Mouse (Mus musculus): ENCODE data around the gene Nrros.
"Not testable (repeated sequence)": the region's sequence is repeated elsewhere in the genome, so short reads cannot be mapped to it uniquely, and the experiment has no call there.

Gene Nrros

GRCm38 (mm10) chr16:32114406-32114805 is 51.0 kb downstream of the Nrros start:
- DNase-seq, result no peak

- DNase-seq, result peak; percentile 80
Measured at GRCm38 (mm10) chr16:32113541-32114218, 51.7 kb downstream of the Nrros start.

GRCm38 (mm10) chr16:32110951-32111699 is 54.3 kb downstream of the Nrros start:
- no peak for DNase-seq

- DNase-seq, result no peak
Measured at GRCm38 (mm10) chr16:32108578-32108977, 56.8 kb downstream of the Nrros start.

GRCm38 (mm10) chr16:32108170-32108569 is 57.2 kb downstream of the Nrros start:
- no peak for DNase-seq

GRCm38 (mm10) chr16:32107342-32108045 is 57.9 kb downstream of the Nrros start:
- no peak for DNase-seq

GRCm38 (mm10) chr16:32105698-32106097 is 59.7 kb downstream of the Nrros start:
- DNase-seq, result no peak

- no peak for DNase-seq
Measured at GRCm38 (mm10) chr16:32102295-32102694, 63.1 kb downstream of the Nrros start.

- DNase-seq, result peak; percentile 90
Measured at GRCm38 (mm10) chr16:32099638-32100150, 65.7 kb downstream of the Nrros start, which contains the start of the genes Pigx and Cep19. Pigx (minus strand) TSS chr16:32099740. Cep19 (plus strand) TSS chr16:32099800.

- DNase-seq, result no peak
Measured at GRCm38 (mm10) chr16:32098897-32099637, 66.3 kb downstream of the Nrros start.

GRCm38 (mm10) chr16:32097757-32098156 is 67.6 kb downstream of the Nrros start:
- DNase-seq, result not testable (repeated sequence)

All from layer of hippocampus, adult 9-11 months (tissue).